Mouse (Mus musculus): ENCODE data around the gene Agbl4. TPM values are rescaled to one million over a fixed set of nuclear protein-coding genes. Genes with fewer than 3 reads are reported as not detected.

The Agbl4 gene
- polyA plus RNA-seq, 1 experiment: not detected

GRCm38 (mm10) chr4:110549223-110549622 is 151.8 kb downstream of the Agbl4 start:
- Histone ChIP-seq H3K4me1 (no peaks in the 10 kb centered on the region), H3K27me3 (replicated peaks) (no peaks in the 10 kb centered on the region), H3K36me3 (replicated peaks; ENCODE audit: low read length) (no peaks in the 10 kb centered on the region), H3K9me3 (no peaks in the 10 kb centered on the region), H3K4me3 (replicated peaks) (no peak overlapping the region)
- TF ChIP-seq GATA1 (IDR thresholded peaks at IDR 0.05; ENCODE audit: borderline replicate concordance, low read length): no peak
- no peak for TF ChIP-seq FLI1 (IDR thresholded peaks at IDR 0.05; ENCODE audit: low read length)

DNA sequence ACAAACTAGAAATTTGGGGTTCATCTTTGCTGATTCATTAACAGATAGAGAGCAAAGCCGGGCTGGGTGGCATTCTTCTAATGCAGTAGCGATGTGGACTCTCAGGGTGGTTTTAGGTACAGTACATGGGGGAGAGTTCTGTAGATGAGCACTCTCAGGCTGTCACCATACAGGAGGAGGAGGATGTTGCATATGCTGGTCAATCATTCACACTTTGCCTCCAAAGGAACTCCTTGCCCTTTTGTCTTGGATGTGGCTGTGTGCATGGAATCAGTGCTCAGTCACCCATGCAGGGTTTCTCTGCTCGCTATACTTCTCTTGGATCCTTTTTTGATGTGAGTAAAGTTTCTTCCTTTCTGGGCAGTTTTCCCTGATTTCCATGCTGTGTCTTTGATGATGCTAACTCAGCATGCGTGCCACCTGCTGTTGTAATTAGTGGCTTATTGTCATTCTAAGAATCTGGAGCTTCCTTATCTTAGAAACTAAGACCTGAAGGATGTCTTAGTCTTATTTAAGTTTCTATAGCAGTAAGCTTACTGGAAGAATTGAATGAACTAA is 200.3 kb downstream of the Agbl4 start:
- H3K4me1 ChIP-seq: no peaks in the 10 kb centered on the region
- TF ChIP-seq GATA1 (IDR thresholded peaks at IDR 0.05; ENCODE audit: borderline replicate concordance, low read length) (no peak), FLI1 (IDR thresholded peaks at IDR 0.05; ENCODE audit: low read length) (no peak)
- no peaks in the 10 kb centered on the region for H3K9me3 ChIP-seq
- no peaks in the 10 kb centered on the region for H3K27me3 ChIP-seq (replicated peaks)
- no peaks in the 10 kb centered on the region for H3K36me3 ChIP-seq (replicated peaks; ENCODE audit: low read length)
- H3K4me3 ChIP-seq (replicated peaks): no peak overlapping the region

DNA sequence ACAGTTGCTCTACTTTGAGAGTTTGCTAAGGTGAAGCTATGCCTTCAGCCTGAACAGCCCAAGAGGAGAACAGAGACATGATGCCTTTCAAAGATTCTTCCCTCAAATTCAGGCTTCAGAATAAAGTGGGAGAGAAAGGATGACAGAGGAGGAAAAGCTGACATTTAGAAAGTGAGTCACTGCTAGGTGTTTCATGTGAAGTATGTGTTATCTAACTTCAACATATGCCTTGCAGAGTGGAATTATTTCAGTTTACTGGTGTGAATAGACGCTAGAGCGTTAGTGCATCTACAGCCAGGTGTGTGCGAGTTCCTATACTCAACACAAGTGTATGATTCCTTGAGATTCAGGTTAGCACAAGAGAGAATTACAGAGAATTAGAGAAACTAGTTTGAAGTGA is 244.0 kb downstream of the Agbl4 start:
- Histone ChIP-seq H3K9me3 (no peaks in the 10 kb centered on the region), H3K36me3 (replicated peaks; ENCODE audit: low read length) (no peaks in the 10 kb centered on the region), H3K4me3 (replicated peaks) (no peak overlapping the region), H3K4me1 (no peaks in the 10 kb centered on the region), H3K27me3 (replicated peaks) (no peaks in the 10 kb centered on the region)
- TF ChIP-seq GATA1 (IDR thresholded peaks at IDR 0.05; ENCODE audit: borderline replicate concordance, low read length) (no peak), FLI1 (IDR thresholded peaks at IDR 0.05; ENCODE audit: low read length) (no peak)

GRCm38 (mm10) chr4:110662940-110663339 is 265.5 kb downstream of the Agbl4 start:
- no peak for TF ChIP-seq FLI1 (IDR thresholded peaks at IDR 0.05; ENCODE audit: low read length)
- TF ChIP-seq GATA1 (IDR thresholded peaks at IDR 0.05; ENCODE audit: borderline replicate concordance, low read length): no peak
- Histone ChIP-seq H3K27me3 (replicated peaks) (no peaks in the 10 kb centered on the region), H3K9me3 (no peaks in the 10 kb centered on the region), H3K36me3 (replicated peaks; ENCODE audit: low read length) (no peaks in the 10 kb centered on the region), H3K4me1 (no peaks in the 10 kb centered on the region), H3K4me3 (replicated peaks) (no peak overlapping the region)

- Histone ChIP-seq H3K27me3 (replicated peaks) (no peaks in the 10 kb centered on the region), H3K9me3 (no peaks in the 10 kb centered on the region)
- TF ChIP-seq GATA1 (IDR thresholded peaks at IDR 0.05; ENCODE audit: borderline replicate concordance, low read length) (no peak), FLI1 (IDR thresholded peaks at IDR 0.05; ENCODE audit: low read length) (no peak)
These were observed 276.7 kb downstream of the Agbl4 start for GRCm38 (mm10) chr4:110674121-110674520.

GRCm38 (mm10) chr4:110735141-110735540 is 337.7 kb downstream of the Agbl4 start:
- H3K4me1 ChIP-seq: no peaks in the 10 kb centered on the region
- 0 out of 2 replicates have a peak, but pooled peaks cover 4% of the 10 kb centered on the region for H3K9me3 ChIP-seq
- no peak overlapping the region for H3K4me3 ChIP-seq (replicated peaks)
- TF ChIP-seq FLI1 (IDR thresholded peaks at IDR 0.05; ENCODE audit: low read length) (no peak), GATA1 (IDR thresholded peaks at IDR 0.05; ENCODE audit: borderline replicate concordance, low read length) (no peak)
- H3K36me3 ChIP-seq (replicated peaks; ENCODE audit: low read length): no peaks in the 10 kb centered on the region
- H3K27me3 ChIP-seq (replicated peaks): no peaks in the 10 kb centered on the region

More at GRCm38 (mm10) chr4:110674121-110674520, 276.7 kb downstream of the Agbl4 start:
- H3K4me1 ChIP-seq: no peaks in the 10 kb centered on the region
- no peak overlapping the region for H3K4me3 ChIP-seq (replicated peaks)
- H3K36me3 ChIP-seq (replicated peaks; ENCODE audit: low read length): no peaks in the 10 kb centered on the region

DNA sequence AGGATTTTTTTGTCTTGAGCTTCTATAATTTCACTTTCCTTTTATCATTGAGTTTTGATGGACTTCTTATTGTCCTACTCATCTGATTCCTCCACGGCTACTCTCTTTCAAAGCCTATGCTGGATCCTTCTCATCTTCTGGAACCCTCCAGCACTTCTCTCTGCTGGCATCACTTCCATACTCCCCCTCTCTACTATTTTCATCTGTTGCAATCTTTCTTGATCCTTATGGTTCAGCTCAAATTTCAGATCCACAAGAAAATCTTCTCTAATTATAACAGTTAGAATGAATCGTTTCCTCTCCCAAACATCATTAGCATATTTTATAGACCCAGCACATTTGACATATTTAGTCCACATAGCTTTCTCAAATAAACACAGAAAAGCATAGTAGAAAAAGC is 360.5 kb downstream of the Agbl4 start:
- peaks cover 9% of the 10 kb centered on the region; the same call in 1 of the 2 replicates for H3K9me3 ChIP-seq
- H3K4me1 ChIP-seq: no peaks in the 10 kb centered on the region
- H3K36me3 ChIP-seq (replicated peaks; ENCODE audit: low read length): no peaks in the 10 kb centered on the region
- H3K4me3 ChIP-seq (replicated peaks): no peak overlapping the region
- no peaks in the 10 kb centered on the region for H3K27me3 ChIP-seq (replicated peaks)
- TF ChIP-seq GATA1 (IDR thresholded peaks at IDR 0.05; ENCODE audit: borderline replicate concordance, low read length): no peak
- TF ChIP-seq FLI1 (IDR thresholded peaks at IDR 0.05; ENCODE audit: low read length): no peak

GRCm38 (mm10) chr4:110788596-110788995 is 391.1 kb downstream of the Agbl4 start:
- H3K4me1 ChIP-seq: no peaks in the 10 kb centered on the region
- H3K4me3 ChIP-seq (replicated peaks): no peak overlapping the region
- 0 out of 2 replicates have a peak, but pooled peaks cover 4% of the 10 kb centered on the region for H3K9me3 ChIP-seq
- no peaks in the 10 kb centered on the region for H3K36me3 ChIP-seq (replicated peaks; ENCODE audit: low read length)
- TF ChIP-seq FLI1 (IDR thresholded peaks at IDR 0.05; ENCODE audit: low read length) (no peak), GATA1 (IDR thresholded peaks at IDR 0.05; ENCODE audit: borderline replicate concordance, low read length) (no peak)
- no peaks in the 10 kb centered on the region for H3K27me3 ChIP-seq (replicated peaks)

- no peaks in the 10 kb centered on the region for H3K36me3 ChIP-seq (replicated peaks; ENCODE audit: low read length)
- H3K4me3 ChIP-seq (replicated peaks): no peak overlapping the region
- peaks cover 6% of the 10 kb centered on the region; the same call in 1 of the 2 replicates for H3K9me3 ChIP-seq
- TF ChIP-seq GATA1 (IDR thresholded peaks at IDR 0.05; ENCODE audit: borderline replicate concordance, low read length): no peak
- TF ChIP-seq FLI1 (IDR thresholded peaks at IDR 0.05; ENCODE audit: low read length): no peak
- H3K27me3 ChIP-seq (replicated peaks): no peaks in the 10 kb centered on the region
- no peaks in the 10 kb centered on the region for H3K4me1 ChIP-seq
These were observed 402.4 kb downstream of the Agbl4 start for GRCm38 (mm10) chr4:110799902-110800301.

DNA sequence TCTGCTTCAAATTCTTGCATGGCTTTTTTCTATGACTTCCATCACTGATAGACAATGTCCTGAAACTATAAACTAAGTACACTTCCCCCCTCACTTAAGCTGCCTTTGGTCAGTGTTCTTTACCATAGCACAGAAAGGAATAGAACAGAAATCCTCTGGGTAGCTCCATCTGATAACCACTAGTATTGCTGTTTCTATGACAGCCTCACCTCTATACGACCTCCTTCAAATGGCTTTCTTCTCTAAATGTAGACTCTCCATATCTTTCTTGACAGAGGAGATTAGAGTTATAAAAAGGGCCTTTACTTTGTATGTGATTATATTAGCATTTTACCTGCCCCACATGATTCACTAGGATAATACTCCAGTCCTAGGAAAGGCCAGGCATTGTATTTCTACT is 413.5 kb downstream of the Agbl4 start:
- no peaks in the 10 kb centered on the region for H3K36me3 ChIP-seq (replicated peaks; ENCODE audit: low read length)
- no peak overlapping the region for H3K4me3 ChIP-seq (replicated peaks)
- TF ChIP-seq FLI1 (IDR thresholded peaks at IDR 0.05; ENCODE audit: low read length) (no peak), GATA1 (IDR thresholded peaks at IDR 0.05; ENCODE audit: borderline replicate concordance, low read length) (no peak)
- H3K4me1 ChIP-seq: no peaks in the 10 kb centered on the region
- no peaks in the 10 kb centered on the region for H3K9me3 ChIP-seq
- no peaks in the 10 kb centered on the region for H3K27me3 ChIP-seq (replicated peaks)

Data from megakaryocyte, embryonic 14.5 days (primary cell).